Mouse (Mus musculus): ENCODE data around the gene Syndig1. TPM values are rescaled to one million over a fixed set of nuclear protein-coding genes. Genes with fewer than 3 reads are reported as not detected.

The Syndig1 gene
- 0.97 and 1.3 TPM in 2 replicates for polyA plus RNA-seq (2016; fragmentation: Nextera tagmentation; extraction: Ambion mirVana)

GRCm38 (mm10) chr2:149828911-149829310 is at the start of gene Syndig1:
Gene Syndig1 (plus strand): TSS chr2:149829211.
- Histone ChIP-seq H3K9ac (no peak within 1 kb of the TSS), H3K4me2 (peak within 1 kb of the TSS; percentile 55), H3K4me3 (no peak within 1 kb of the TSS), H3K36me3 (no peaks in the 10 kb centered on the region), H3K9me3 (replicated peaks) (no peaks in the 10 kb centered on the region), H3K4me1 (no peaks in the 10 kb centered on the region), H3K27me3 (replicated peaks) (peaks cover 41% of the 10 kb centered on the region), H3K27ac (no peak within 1 kb of the TSS)
- 40% methylated on average over 2 of the region's 2 CpGs for WGBS (ENCODE audit: insufficient replicate concordance)
- ATAC-seq: no peak

GRCm38 (mm10) chr2:149798613-149799012 is 30.4 kb upstream of the Syndig1 start:
- no peaks in the 10 kb centered on the region for H3K27me3 ChIP-seq (replicated peaks)
- 36% methylated on average over 3 of the region's 3 CpGs for WGBS (ENCODE audit: insufficient replicate concordance)
- H3K4me2 ChIP-seq: no peak overlapping the region
- no peaks in the 10 kb centered on the region for H3K4me1 ChIP-seq
- H3K27ac ChIP-seq: no peak overlapping the region
- H3K9me3 ChIP-seq (replicated peaks): no peaks in the 10 kb centered on the region
- ATAC-seq: no peak
- no peak overlapping the region for H3K4me3 ChIP-seq
- H3K9ac ChIP-seq: no peak overlapping the region
- H3K36me3 ChIP-seq: no peaks in the 10 kb centered on the region

- no peaks in the 10 kb centered on the region for H3K36me3 ChIP-seq
- H3K27ac ChIP-seq: no peak overlapping the region
- no peaks in the 10 kb centered on the region for H3K4me1 ChIP-seq
- H3K9me3 ChIP-seq (replicated peaks): no peaks in the 10 kb centered on the region
- H3K4me3 ChIP-seq: no peak overlapping the region
- no peak overlapping the region for H3K9ac ChIP-seq
- ATAC-seq: no peak
- WGBS (ENCODE audit: insufficient replicate concordance): 47% methylated on average over 3 of the region's 3 CpGs
- no peaks in the 10 kb centered on the region for H3K27me3 ChIP-seq (replicated peaks)
- no peak overlapping the region for H3K4me2 ChIP-seq
Measured at GRCm38 (mm10) chr2:149804599-149805140, 24.3 kb upstream of the Syndig1 start.

GRCm38 (mm10) chr2:149805256-149805655 is 23.8 kb upstream of the Syndig1 start:
- Histone ChIP-seq H3K4me1 (no peaks in the 10 kb centered on the region), H3K4me2 (no peak overlapping the region), H3K36me3 (no peaks in the 10 kb centered on the region), H3K9me3 (replicated peaks) (no peaks in the 10 kb centered on the region), H3K9ac (no peak overlapping the region), H3K27ac (no peak overlapping the region), H3K27me3 (replicated peaks) (no peaks in the 10 kb centered on the region), H3K4me3 (no peak overlapping the region)
- 63% methylated on average over 2 of the region's 2 CpGs for WGBS (ENCODE audit: insufficient replicate concordance)
- ATAC-seq: no peak

- Histone ChIP-seq H3K27ac (no peak overlapping the region), H3K9ac (no peak overlapping the region), H3K4me2 (no peak overlapping the region), H3K27me3 (replicated peaks) (no peaks in the 10 kb centered on the region), H3K9me3 (replicated peaks) (no peaks in the 10 kb centered on the region), H3K4me1 (no peaks in the 10 kb centered on the region), H3K36me3 (no peaks in the 10 kb centered on the region), H3K4me3 (no peak overlapping the region)
- ATAC-seq: no peak
- WGBS (ENCODE audit: insufficient replicate concordance): 52% methylated on average over 2 of the region's 2 CpGs
Measured at GRCm38 (mm10) chr2:149812899-149813298, 16.1 kb upstream of the Syndig1 start.

GRCm38 (mm10) chr2:149818395-149818794 is 10.6 kb upstream of the Syndig1 start:
- no peak overlapping the region for H3K4me3 ChIP-seq
- no peaks in the 10 kb centered on the region for H3K9me3 ChIP-seq (replicated peaks)
- H3K27me3 ChIP-seq (replicated peaks): no peaks in the 10 kb centered on the region
- H3K4me2 ChIP-seq: no peak overlapping the region
- WGBS (ENCODE audit: insufficient replicate concordance): 53% methylated on average over 3 of the region's 3 CpGs
- no peaks in the 10 kb centered on the region for H3K4me1 ChIP-seq
- H3K9ac ChIP-seq: no peak overlapping the region
- no peaks in the 10 kb centered on the region for H3K36me3 ChIP-seq
- no peak for ATAC-seq
- no peak overlapping the region for H3K27ac ChIP-seq

- 68% methylated on average over 3 of the region's 3 CpGs for WGBS (ENCODE audit: insufficient replicate concordance)
- no peak overlapping the region for H3K9ac ChIP-seq
- H3K27ac ChIP-seq: no peak overlapping the region
- no peaks in the 10 kb centered on the region for H3K4me1 ChIP-seq
- H3K36me3 ChIP-seq: no peaks in the 10 kb centered on the region
- no peak for ATAC-seq
- no peak overlapping the region for H3K4me3 ChIP-seq
- no peaks in the 10 kb centered on the region for H3K9me3 ChIP-seq (replicated peaks)
- H3K27me3 ChIP-seq (replicated peaks): no peaks in the 10 kb centered on the region
- no peak overlapping the region for H3K4me2 ChIP-seq
Measured at GRCm38 (mm10) chr2:149819751-149820150, 9.3 kb upstream of the Syndig1 start.

GRCm38 (mm10) chr2:149820201-149820600 is 8.8 kb upstream of the Syndig1 start:
- no peak overlapping the region for H3K9ac ChIP-seq
- WGBS (ENCODE audit: insufficient replicate concordance): 32% methylated on average over 2 of the region's 2 CpGs
- ATAC-seq: no peak

GRCm38 (mm10) chr2:149829955-149830535 is 1.0 kb downstream of the Syndig1 start:
- WGBS (ENCODE audit: insufficient replicate concordance): 3% methylated on average over 26 of the region's 26 CpGs
- Histone ChIP-seq H3K9me3 (replicated peaks) (no peaks in the 10 kb centered on the region), H3K4me1 (no peaks in the 10 kb centered on the region), H3K27ac (no peak overlapping the region), H3K27me3 (replicated peaks) (peaks cover 41% of the 10 kb centered on the region), H3K4me3 (peak overlapping the region; percentile 31), H3K36me3 (no peaks in the 10 kb centered on the region), H3K4me2 (peak overlapping the region; percentile 55), H3K9ac (no peak overlapping the region)
- no peak for ATAC-seq

More at GRCm38 (mm10) chr2:149820201-149820600, 8.8 kb upstream of the Syndig1 start:
- H3K27ac ChIP-seq: no peak overlapping the region
- no peaks in the 10 kb centered on the region for H3K4me1 ChIP-seq
- H3K27me3 ChIP-seq (replicated peaks): no peaks in the 10 kb centered on the region
- H3K36me3 ChIP-seq: no peaks in the 10 kb centered on the region
- H3K9me3 ChIP-seq (replicated peaks): no peaks in the 10 kb centered on the region
- no peak overlapping the region for H3K4me2 ChIP-seq
- no peak overlapping the region for H3K4me3 ChIP-seq

- no peaks in the 10 kb centered on the region for H3K9me3 ChIP-seq (replicated peaks)
- H3K27me3 ChIP-seq (replicated peaks): peaks cover 41% of the 10 kb centered on the region
- no peak within 1 kb of the TSS for H3K27ac ChIP-seq
- peak within 1 kb of the TSS; percentile 31 for H3K4me3 ChIP-seq
- H3K9ac ChIP-seq: no peak within 1 kb of the TSS
- no peaks in the 10 kb centered on the region for H3K36me3 ChIP-seq
- H3K4me1 ChIP-seq: no peaks in the 10 kb centered on the region
- WGBS (ENCODE audit: insufficient replicate concordance): 2% methylated on average over 67 of the region's 82 CpGs
- 0 out of 2 replicates have a peak, but pooled peaks have one; percentile 21 for ATAC-seq
- peak within 1 kb of the TSS; percentile 55 for H3K4me2 ChIP-seq
Measured at GRCm38 (mm10) chr2:149830536-149831458, 1.8 kb downstream of the Syndig1 start, which contains the start of gene C530025M09Rik. Gene C530025M09Rik (minus strand): TSS chr2:149831213.

GRCm38 (mm10) chr2:149831459-149832245 is 2.6 kb downstream of the Syndig1 start:
- Histone ChIP-seq H3K4me2 (peak overlapping the region; percentile 55), H3K27me3 (replicated peaks) (peaks cover 41% of the 10 kb centered on the region), H3K9me3 (replicated peaks) (no peaks in the 10 kb centered on the region), H3K4me1 (no peaks in the 10 kb centered on the region), H3K9ac (no peak overlapping the region), H3K36me3 (no peaks in the 10 kb centered on the region), H3K27ac (no peak overlapping the region), H3K4me3 (peak overlapping the region; percentile 31; the same call in 1 of the 2 replicates)
- no peak for ATAC-seq
- 2% methylated on average over 29 of the region's 29 CpGs for whole genome bisulfite sequencing (ENCODE audit: insufficient replicate concordance)
